Mouse (Mus musculus) myocyte (in vitro differentiated cells): ENCODE results near the gene Rps6kl1. TPM values are rescaled to one million over a fixed set of nuclear protein-coding genes. Genes with fewer than 3 reads are reported as not detected.

Experiments
- H3K27me3 ChIP-seq: one replicate; pipeline ENCODE4 v1.6.1; 2011; ENCODE audit not compliant: control insufficient read depth, insufficient read depth, insufficient read length
- H3K36me3 ChIP-seq: one replicate; pipeline ENCODE4 v1.6.1; 2011; ENCODE audit not compliant: control insufficient read depth, insufficient read depth
- H3K4me2 ChIP-seq: one replicate; pipeline ENCODE4 v1.6.1; 2011; ENCODE audit warnings: low read depth, control low read depth
- H3K4me3 ChIP-seq: one replicate; pipeline ENCODE4 v1.5.1; 2011; ENCODE audit warnings: mild to moderate bottlenecking, control low read depth, moderate library complexity
- H3K79me2 ChIP-seq: one replicate; pipeline ENCODE4 v1.6.1; 2011; ENCODE audit not compliant: control insufficient read depth, insufficient read depth
- H3ac ChIP-seq: one replicate; pipeline ENCODE4 v1.6.1; 2011; ENCODE audit not compliant: control insufficient read depth, insufficient read length
- CEBPB ChIP-seq: IDR thresholded peaks from 2 replicates; pipeline ENCODE4 v1.6.1; 2011; ENCODE audit warnings: mild to moderate bottlenecking, moderate library complexity; ENCODE audit not compliant: poor library complexity, insufficient read depth, severe bottlenecking
- E2F4 ChIP-seq: IDR thresholded peaks from one replicate; pipeline ENCODE4 v1.6.1; 2011; ENCODE audit warnings: mild to moderate bottlenecking, control low read depth, moderate library complexity; ENCODE audit not compliant: insufficient read depth
- MAX ChIP-seq: IDR thresholded peaks from one replicate; pipeline ENCODE4 v1.6.1; 2011; ENCODE audit warnings: low read depth, mild to moderate bottlenecking, control low read depth
- MYOD1 ChIP-seq, 3 experiments: IDR thresholded peaks; one replicate each; pipeline ENCODE4 v1.6.1; 2011; ENCODE audit warnings: control low read depth in 2 of 3, low read depth in 2 of 3, mild to moderate bottlenecking in 2 of 3, moderate library complexity in 1 of 3; ENCODE audit not compliant: insufficient read length in 2 of 3, control insufficient read depth in 1 of 3
- MYOG ChIP-seq, 3 experiments: IDR thresholded peaks; one replicate each; pipeline ENCODE4 v1.6.1; 2011; ENCODE audit warnings: control low read depth in 2 of 3, low read depth in 2 of 3, mild to moderate bottlenecking in 2 of 3; ENCODE audit not compliant: insufficient read length in 2 of 3, control insufficient read depth in 1 of 3, insufficient read depth in 1 of 3
- POLR2A ChIP-seq: IDR thresholded peaks from one replicate; pipeline ENCODE4 v1.6.1; 2011; ENCODE audit warnings: low read depth, mild to moderate bottlenecking, control low read depth, moderate library complexity; ENCODE audit not compliant: insufficient read length
- POLR2AphosphoS2 ChIP-seq: IDR thresholded peaks from one replicate; pipeline ENCODE4 v1.6.1; 2011; ENCODE audit warnings: low read depth, control low read depth; ENCODE audit not compliant: insufficient read length
- REST ChIP-seq: IDR thresholded peaks from one replicate; pipeline ENCODE4 v1.6.1; 2011; ENCODE audit warnings: mild to moderate bottlenecking, control low read depth, moderate library complexity; ENCODE audit not compliant: insufficient read depth, insufficient read length
- SRF ChIP-seq: IDR thresholded peaks from one replicate; pipeline ENCODE4 v1.6.1; 2011; ENCODE audit warnings: low read depth; ENCODE audit not compliant: control insufficient read depth, insufficient read length
- TCF12 ChIP-seq: IDR thresholded peaks from one replicate; pipeline ENCODE4 v1.6.1; 2011; ENCODE audit warnings: mild to moderate bottlenecking, control low read depth; ENCODE audit not compliant: poor library complexity, insufficient read depth, severe bottlenecking
- TCF3 ChIP-seq: IDR thresholded peaks from one replicate; pipeline ENCODE4 v1.6.1; 2011; ENCODE audit warnings: low read depth, control low read depth; ENCODE audit not compliant: insufficient read length
- USF1 ChIP-seq: IDR thresholded peaks from one replicate; pipeline ENCODE4 v1.6.1; 2011; ENCODE audit warnings: low read depth, mild to moderate bottlenecking, control low read depth, moderate library complexity
- polyA plus RNA-seq: library from polyadenylated mRNA; unstranded; fragments of >200 nt; fragmentation: generic; extraction: Trizol; gene quantifications from one replicate; pipeline ENCODE4 v1.2.1, GENCODE M21; 2012; ENCODE audit warnings: missing spikeins

The Rps6kl1 gene
- polyA plus RNA-seq, 1 experiment: 0.53 TPM

GRCm38 (mm10) chr12:85182345-85182643, 31.2 kb upstream of the Rps6kl1 start:
- no peak overlapping the region for H3K4me2 ChIP-seq
- H3ac ChIP-seq: no peak overlapping the region
- no peak overlapping the region for H3K4me3 ChIP-seq
- TF ChIP-seq MYOD1 (IDR thresholded peaks at IDR 0.05; ENCODE audit: control insufficient read depth in 1 of 3, insufficient read length in 2 of 3, low read depth in 2 of 3) (no peak), E2F4 (no peak), USF1 (no peak), MAX (no peak), MYOG (IDR thresholded peaks at IDR 0.05; ENCODE audit: control insufficient read depth in 1 of 3, insufficient read depth in 1 of 3, insufficient read length in 2 of 3, low read depth in 2 of 3) (no peak), SRF (no peak), TCF12 (no peak), CEBPB (no peak), POLR2AphosphoS2 (no peak), POLR2A (no peak), TCF3 (no peak), REST (no peak)
- no peaks in the 10 kb centered on the region for H3K36me3 ChIP-seq
- H3K79me2 ChIP-seq: peaks cover 3% of the 10 kb centered on the region
- H3K27me3 ChIP-seq: no peaks in the 10 kb centered on the region

GRCm38 (mm10) chr12:85181475-85182344, 30.6 kb upstream of the Rps6kl1 start:
- no peak for TF ChIP-seq POLR2AphosphoS2
- TF ChIP-seq TCF3: no peak
- no peak for TF ChIP-seq POLR2A
- no peak for TF ChIP-seq USF1
- TF ChIP-seq MYOD1 (IDR thresholded peaks at IDR 0.05; ENCODE audit: control insufficient read depth in 1 of 3, insufficient read length in 2 of 3, low read depth in 2 of 3): no peak
- no peak for TF ChIP-seq E2F4
- no peak for TF ChIP-seq SRF
- no peak for TF ChIP-seq MAX
- Histone ChIP-seq H3ac (no peak overlapping the region), H3K79me2 (peaks cover 9% of the 10 kb centered on the region), H3K36me3 (no peaks in the 10 kb centered on the region), H3K27me3 (no peaks in the 10 kb centered on the region), H3K4me3 (no peak overlapping the region), H3K4me2 (no peak overlapping the region)

- peak overlapping the region; percentile 88 for H3K4me2 ChIP-seq
- TF ChIP-seq MYOG (IDR thresholded peaks at IDR 0.05; ENCODE audit: control insufficient read depth in 1 of 3, insufficient read depth in 1 of 3, insufficient read length in 2 of 3, low read depth in 2 of 3) (no peak), MAX (no peak), USF1 (no peak), TCF3 (no peak), POLR2A (no peak), REST (no peak), CEBPB (no peak), TCF12 (no peak), POLR2AphosphoS2 (no peak), SRF (no peak), MYOD1 (IDR thresholded peaks at IDR 0.05; ENCODE audit: control insufficient read depth in 1 of 3, insufficient read length in 2 of 3, low read depth in 2 of 3) (no peak), E2F4 (no peak)
- H3K27me3 ChIP-seq: no peaks in the 10 kb centered on the region
- no peaks in the 10 kb centered on the region for H3K36me3 ChIP-seq
- no peak overlapping the region for H3K4me3 ChIP-seq
- H3ac ChIP-seq: no peak overlapping the region
- peaks cover 36% of the 10 kb centered on the region for H3K79me2 ChIP-seq
Observed at GRCm38 (mm10) chr12:85178294-85178693, 27.2 kb upstream of the Rps6kl1 start.

GRCm38 (mm10) chr12:85177740-85178239, 26.7 kb upstream of the Rps6kl1 start, which contains the start of gene Pgf:
TSS of gene Pgf (minus strand) at chr12:85177790.
- peak within 1 kb of the TSS; percentile 88 for H3K4me2 ChIP-seq
- no peak for TF ChIP-seq POLR2A
- no peak for TF ChIP-seq CEBPB
- no peak for TF ChIP-seq MAX
- TF ChIP-seq MYOG (IDR thresholded peaks at IDR 0.05; ENCODE audit: control insufficient read depth in 1 of 3, insufficient read depth in 1 of 3, insufficient read length in 2 of 3, low read depth in 2 of 3): no peak
- TF ChIP-seq USF1: no peak
- TF ChIP-seq TCF3: no peak
- no peak for TF ChIP-seq REST
- no peak for TF ChIP-seq TCF12
- no peak for TF ChIP-seq SRF
- no peak for TF ChIP-seq E2F4
- no peak for TF ChIP-seq POLR2AphosphoS2
- no peak for TF ChIP-seq MYOD1 (IDR thresholded peaks at IDR 0.05; ENCODE audit: control insufficient read depth in 1 of 3, insufficient read length in 2 of 3, low read depth in 2 of 3)
- no peaks in the 10 kb centered on the region for H3K36me3 ChIP-seq
- H3K79me2 ChIP-seq: peaks cover 36% of the 10 kb centered on the region
- H3ac ChIP-seq: peak within 1 kb of the TSS; percentile 28
- H3K4me3 ChIP-seq: peak within 1 kb of the TSS; percentile 82
- no peaks in the 10 kb centered on the region for H3K27me3 ChIP-seq
